Mouse (Mus musculus) lung, adult 10 weeks (tissue): ENCODE data around the gene Ctsh. TPM values are rescaled to one million over a fixed set of nuclear protein-coding genes. Genes with fewer than 3 reads are reported as not detected.

Experiments
- polyA plus RNA-seq: library from polyadenylated mRNA; stranded (reverse); fragments of 350-450 nt; fragmentation: Illumina TruSeq; extraction: RNeasy Lipid Tissue Mini Kit (QIAGEN cat#74804); gene quantifications from one replicate; pipeline ENCODE4 v1.2.3, GENCODE M21; 2014; ENCODE audit warnings: low read depth, low replicate concordance; ENCODE audit not compliant: insufficient read depth

Ctsh gene
- 331 TPM for polyA plus RNA-seq

GRCm38 (mm10) chr9:90053852-90054251, at the start of gene Ctsh:
Gene Ctsh, plus strand, starts transcription at chr9:90054152.

GRCm38 (mm10) chr9:90114567-90115307, 60.8 kb downstream of the Ctsh start, which contains the start of gene Morf4l1:
Gene Morf4l1, minus strand, starts transcription at chr9:90114774.

Other genes with a start within 250 kb of the Ctsh start
- gene Rasgrf1, start 144.2 kb upstream of the Ctsh start, polyA plus RNA-seq, result 0.41 TPM
- gene Morf4l1, start 60.6 kb downstream of the Ctsh start, polyA plus RNA-seq, result 298 TPM
- 0.68 TPM for gene Adamts7, start 108.9 kb downstream of the Ctsh start, polyA plus RNA-seq
- 14.3 TPM for gene Tbc1d2b, start 216.7 kb downstream of the Ctsh start, polyA plus RNA-seq